Mouse (Mus musculus) kidney, embryonic 16.5 days (tissue): ENCODE measurements around the gene Dicer1. TPM values are rescaled to one million over a fixed set of nuclear protein-coding genes. Genes with fewer than 3 reads are reported as not detected.
"Not testable (repeated sequence)": the region's sequence is repeated elsewhere in the genome, so short reads cannot be mapped to it uniquely, and the experiment has no call there.

Experiments
- ATAC-seq: fragments of 200-750 bp; cut with Nextera tagmentation; 2 replicates; pipeline ENCODE4 v1.8.0; 2017; ENCODE audit warnings: moderate TSS enrichment; ENCODE audit not compliant: low FRiP score, low TSS enrichment
- H3K27ac ChIP-seq: fragments of 300-500 bp; sonication (generic); 2 replicates; pipeline ENCODE4 v1.5.1; 2014; ENCODE audit warnings: low read length
- H3K27me3 ChIP-seq: fragments of 300-500 bp; sonication (generic); 2 replicates; pipeline ENCODE4 v1.6.1; 2014; ENCODE audit warnings: low read length, control low read depth, mixed read lengths; ENCODE audit not compliant: insufficient read depth
- H3K36me3 ChIP-seq: fragments of 300-500 bp; sonication (generic); 2 replicates; pipeline ENCODE4 v1.6.1; 2014; ENCODE audit warnings: low read length, control low read depth, mixed read lengths; ENCODE audit not compliant: insufficient read depth
- H3K4me1 ChIP-seq: fragments of 300-500 bp; sonication (generic); 2 replicates; pipeline ENCODE4 v1.6.1; 2014; ENCODE audit warnings: low read length, control low read depth, mixed read lengths; ENCODE audit not compliant: insufficient read depth
- H3K4me2 ChIP-seq: fragments of 300-500 bp; sonication (generic); replicated peaks from 2 replicates; pipeline ENCODE4 v1.6.1; 2014; ENCODE audit warnings: low read depth, low read length
- H3K4me3 ChIP-seq: fragments of 300-500 bp; sonication (generic); 2 replicates; pipeline ENCODE4 v1.5.1; 2014; ENCODE audit warnings: mild to moderate bottlenecking, low read length
- H3K9ac ChIP-seq: fragments of 300-500 bp; sonication (generic); replicated peaks from 2 replicates; pipeline ENCODE4 v1.6.1; 2014; ENCODE audit warnings: low read length
- H3K9me3 ChIP-seq: fragments of 300-500 bp; sonication (generic); 2 replicates; pipeline ENCODE4 v1.6.1; 2016; ENCODE audit warnings: low read length, control low read depth
- WGBS: fragments of 180-500 bp; shearing (Covaris S2); extraction: QIAGEN DNeasy Blood & Tissue Kit; methylation state at CpG from one replicate; pipeline ENCODE4 v1.1.7; 2014; 5-methylcytosine and 5-hydroxymethylcytosine counted together
- polyA plus RNA-seq: library from polyadenylated mRNA; unstranded; fragments of >200 nt; fragmentation: Nextera tagmentation; extraction: Ambion mirVana; gene quantifications from 2 replicates; pipeline ENCODE4 v1.2.1, GENCODE M21; 2015

The Dicer1 gene
- polyA plus RNA-seq, 1 experiment from 2014 or later: 21.1 TPM

DNA sequence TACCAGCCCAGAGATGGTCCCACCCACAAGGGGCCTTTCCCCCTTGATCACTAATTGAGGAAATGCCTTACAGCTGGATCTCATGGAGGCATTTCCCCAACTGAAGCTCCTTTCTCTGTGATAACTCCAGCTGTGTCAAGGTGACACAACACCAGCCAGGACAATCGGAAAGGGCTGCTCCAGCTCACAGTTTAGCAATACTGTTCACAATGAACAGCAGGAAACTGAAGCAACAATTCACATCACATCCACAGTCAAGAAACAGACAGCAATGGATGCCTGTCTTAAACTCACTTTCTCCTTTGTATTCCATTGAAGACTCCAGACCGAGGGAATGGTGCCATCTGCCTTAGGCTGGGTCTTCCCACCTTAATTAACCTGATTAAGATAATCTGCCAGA, 25.3 kb downstream of the Dicer1 start:
- not testable (repeated sequence) for H3K4me3 ChIP-seq, H3K9me3 ChIP-seq, H3K27ac ChIP-seq, ATAC-seq, H3K4me1 ChIP-seq, H3K27me3 ChIP-seq, H3K9ac ChIP-seq, H3K4me2 ChIP-seq
- 93% methylated on average over 2 of the region's 2 CpGs for WGBS
- peaks cover 57% of the 10 kb centered on the region for H3K36me3 ChIP-seq

DNA sequence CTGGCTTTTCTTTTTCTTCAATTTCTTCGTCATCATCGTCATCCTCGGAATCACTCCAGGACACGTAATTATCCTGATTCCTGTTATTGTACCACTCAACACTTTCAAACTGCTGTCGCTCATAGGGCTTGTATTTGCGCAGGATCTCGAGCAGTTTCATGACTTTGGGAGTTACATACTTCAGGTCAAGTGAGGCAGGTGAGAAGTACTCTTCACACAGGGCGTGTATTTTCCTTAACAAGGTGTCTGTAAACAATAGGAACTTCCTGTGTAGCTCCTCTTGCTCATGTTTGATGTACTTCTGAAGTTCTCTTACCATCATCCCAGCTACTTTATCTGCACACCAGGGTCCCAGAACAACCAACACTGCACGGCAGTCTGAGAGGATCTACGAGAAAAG, 29.7 kb downstream of the Dicer1 start:
- no peak for ATAC-seq
- no peak overlapping the region for H3K9ac ChIP-seq
- WGBS: 91% methylated on average over 10 of the region's 10 CpGs
- no peak overlapping the region for H3K27ac ChIP-seq
- H3K36me3 ChIP-seq: peaks cover 39% of the 10 kb centered on the region
- H3K4me3 ChIP-seq: no peak overlapping the region
- H3K4me1 ChIP-seq: no peaks in the 10 kb centered on the region
- H3K9me3 ChIP-seq: no peaks in the 10 kb centered on the region
- H3K27me3 ChIP-seq: no peaks in the 10 kb centered on the region
- H3K4me2 ChIP-seq: no peak overlapping the region

DNA sequence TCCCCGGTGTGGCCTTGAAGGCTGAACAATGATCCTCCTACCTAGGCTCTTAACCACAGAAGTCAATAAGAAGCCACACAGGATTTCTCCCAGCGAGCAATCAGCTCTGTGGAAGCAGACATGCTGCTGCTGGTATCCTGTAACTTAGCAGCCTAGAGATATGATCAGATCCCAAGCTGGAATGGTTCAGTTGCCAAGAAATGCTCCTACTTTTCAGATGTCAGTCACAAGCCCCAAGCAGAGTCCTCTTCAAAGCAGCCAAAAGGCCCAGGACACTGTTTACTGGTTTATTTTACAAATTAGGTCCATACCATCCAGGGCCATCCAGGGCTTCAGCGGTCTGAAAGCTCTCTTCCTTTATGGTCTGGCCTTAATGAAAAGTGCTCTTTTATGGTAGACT, 30.7 kb downstream of the Dicer1 start:
- Histone ChIP-seq H3K36me3 (peaks cover 43% of the 10 kb centered on the region), H3K27me3 (no peaks in the 10 kb centered on the region), H3K4me2 (no peak overlapping the region), H3K9ac (no peak overlapping the region), H3K9me3 (no peaks in the 10 kb centered on the region), H3K4me3 (no peak overlapping the region), H3K4me1 (no peaks in the 10 kb centered on the region), H3K27ac (no peak overlapping the region)
- no peak for ATAC-seq
- WGBS: 53% methylated on average over 3 of the region's 3 CpGs

DNA sequence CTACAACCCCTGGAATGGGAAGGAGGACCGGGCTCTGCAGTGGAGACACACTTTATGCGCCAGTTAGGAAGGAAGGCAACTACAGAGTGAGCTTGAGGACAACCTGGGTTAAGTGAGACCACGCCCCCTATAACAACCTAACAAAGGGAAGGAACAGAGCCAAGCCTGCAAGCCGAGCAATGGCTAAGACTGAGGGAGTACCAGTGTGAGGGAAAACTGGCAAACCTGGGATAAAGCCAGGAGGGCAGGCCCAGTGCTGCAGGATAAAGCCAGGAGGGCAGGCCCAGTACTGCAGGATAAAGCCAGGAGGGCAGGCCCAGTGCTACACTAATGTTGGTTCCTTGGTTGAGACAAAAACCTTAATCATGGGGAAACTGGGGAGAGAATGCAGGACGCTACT, 32.8 kb downstream of the Dicer1 start:
- Histone ChIP-seq H3K36me3 (peaks cover 44% of the 10 kb centered on the region), H3K4me3 (no peak overlapping the region), H3K27ac (no peak overlapping the region), H3K27me3 (no peaks in the 10 kb centered on the region), H3K9me3 (no peaks in the 10 kb centered on the region), H3K4me1 (no peaks in the 10 kb centered on the region), H3K4me2 (no peak overlapping the region), H3K9ac (no peak overlapping the region)
- no peak for ATAC-seq
- WGBS: 76% methylated on average over 5 of the region's 5 CpGs

DNA sequence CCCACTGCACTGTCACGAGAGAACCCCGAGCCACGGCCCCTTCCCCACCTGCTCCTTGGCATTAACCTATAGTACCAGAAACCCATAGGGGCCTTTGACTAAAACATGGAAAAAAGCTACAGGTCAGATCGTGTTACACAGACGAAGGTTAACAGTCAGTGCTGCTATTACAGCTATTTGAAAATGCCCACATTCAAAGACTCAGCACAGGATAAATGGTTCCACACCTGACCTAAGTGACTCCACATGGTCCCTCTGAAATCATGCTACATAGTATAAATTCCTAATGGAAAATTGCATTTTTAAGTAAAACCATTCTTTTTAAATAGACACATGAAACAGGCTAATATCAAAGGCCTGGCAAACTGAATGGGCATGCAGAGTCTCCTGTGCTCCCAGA, 35.3 kb downstream of the Dicer1 start:
- no peaks in the 10 kb centered on the region for H3K4me1 ChIP-seq
- no peak overlapping the region for H3K4me3 ChIP-seq
- H3K9ac ChIP-seq: no peak overlapping the region
- no peaks in the 10 kb centered on the region for H3K27me3 ChIP-seq
- peaks cover 50% of the 10 kb centered on the region for H3K36me3 ChIP-seq
- no peak overlapping the region for H3K4me2 ChIP-seq
- ATAC-seq: no peak
- H3K27ac ChIP-seq: no peak overlapping the region
- WGBS: 78% methylated on average over 5 of the region's 5 CpGs
- H3K9me3 ChIP-seq: no peaks in the 10 kb centered on the region

DNA sequence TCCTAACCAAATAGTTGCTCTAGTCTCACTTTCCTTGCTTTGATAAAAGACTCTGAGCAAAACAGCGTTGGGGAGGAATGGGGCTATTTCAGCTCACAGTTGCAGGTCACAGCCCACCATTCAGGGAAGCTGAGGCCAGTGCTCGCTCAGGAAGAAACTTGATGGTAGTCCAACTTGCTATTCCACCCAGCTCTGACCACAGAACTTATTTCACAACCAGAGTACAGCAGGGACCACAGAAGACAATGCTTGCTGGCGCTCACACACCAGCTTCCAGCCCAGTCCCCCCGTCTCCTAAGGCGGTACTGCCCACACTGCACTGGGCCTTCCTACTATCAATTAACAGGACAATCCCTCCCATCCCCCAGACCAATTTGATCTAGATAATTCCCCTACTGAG, 36.3 kb downstream of the Dicer1 start:
- WGBS: 92% methylated on average over 5 of the region's 5 CpGs
- no peaks in the 10 kb centered on the region for H3K4me1 ChIP-seq
- ATAC-seq: no peak
- no peak overlapping the region for H3K4me3 ChIP-seq
- H3K36me3 ChIP-seq: peaks cover 50% of the 10 kb centered on the region
- no peak overlapping the region for H3K9ac ChIP-seq
- no peak overlapping the region for H3K27ac ChIP-seq
- H3K27me3 ChIP-seq: no peaks in the 10 kb centered on the region
- no peak overlapping the region for H3K4me2 ChIP-seq
- no peaks in the 10 kb centered on the region for H3K9me3 ChIP-seq

DNA sequence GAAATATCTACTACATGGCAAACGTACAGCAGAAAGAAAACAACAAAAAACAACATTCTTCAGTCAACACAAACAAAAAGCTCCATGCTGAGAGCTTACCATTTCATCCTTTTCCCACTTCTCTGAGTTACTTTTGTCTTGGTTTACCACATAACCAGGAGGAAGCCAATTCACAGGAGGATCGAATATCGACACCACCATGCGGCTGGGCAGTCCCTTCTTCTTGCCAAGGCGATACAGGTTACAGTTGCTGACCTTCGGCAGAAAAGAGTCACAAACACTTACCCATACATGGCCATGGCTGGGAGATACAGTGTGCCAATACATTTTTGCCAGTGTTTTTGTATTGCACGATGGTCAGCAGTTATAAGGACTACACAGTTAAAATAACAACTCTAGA, 51.5 kb downstream of the Dicer1 start:
- 31% methylated on average over 7 of the region's 7 CpGs for WGBS
- Histone ChIP-seq H3K36me3 (peaks cover 61% of the 10 kb centered on the region), H3K4me3 (no peak overlapping the region), H3K4me1 (no peaks in the 10 kb centered on the region), H3K9ac (no peak overlapping the region), H3K4me2 (no peak overlapping the region), H3K27ac (no peak overlapping the region), H3K9me3 (no peaks in the 10 kb centered on the region), H3K27me3 (no peaks in the 10 kb centered on the region)
- ATAC-seq: no peak

DNA sequence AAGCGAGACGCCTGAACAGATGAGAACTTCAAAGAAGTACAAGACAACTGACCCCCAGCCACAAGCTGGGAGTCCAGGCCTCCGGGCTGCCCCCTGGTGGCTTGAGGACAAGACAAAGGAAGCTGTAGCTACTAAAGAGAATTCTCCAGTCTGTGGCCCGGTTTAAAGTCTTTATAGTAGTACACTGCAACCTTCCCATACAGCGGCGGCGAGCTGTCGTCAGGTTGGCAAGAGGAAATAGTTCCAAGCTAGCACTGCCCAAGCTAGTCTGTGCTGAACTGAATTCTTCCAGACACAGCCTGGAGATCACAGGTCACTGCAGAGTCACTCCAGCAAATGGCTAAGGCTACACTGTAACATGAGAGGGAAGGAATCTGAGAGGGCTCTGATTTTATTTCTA, 52.0 kb downstream of the Dicer1 start:
- H3K36me3 ChIP-seq: peaks cover 62% of the 10 kb centered on the region

DNA sequence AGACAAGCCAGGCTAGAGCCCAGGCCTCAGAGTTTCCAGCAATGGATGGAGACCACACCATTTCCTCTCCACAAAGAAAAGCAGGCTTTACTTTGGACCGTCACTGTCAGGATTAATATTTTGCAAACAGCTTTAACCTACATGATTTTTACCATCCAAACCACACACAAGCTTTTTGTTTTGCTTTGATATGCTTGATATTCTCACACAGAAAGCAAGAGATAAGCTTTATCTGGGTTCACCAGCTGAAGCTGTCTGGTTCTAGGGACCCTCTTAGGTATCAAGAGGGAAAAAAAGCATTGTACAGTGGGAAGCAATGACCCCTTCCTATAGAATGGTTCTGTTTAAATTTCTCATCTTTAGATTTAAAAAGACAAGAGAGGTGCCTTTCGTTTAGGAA, 56.2 kb downstream of the Dicer1 start:
- H3K27me3 ChIP-seq: no peaks in the 10 kb centered on the region
- no peaks in the 10 kb centered on the region for H3K4me1 ChIP-seq
- H3K9me3 ChIP-seq: no peaks in the 10 kb centered on the region
- no peak overlapping the region for H3K4me3 ChIP-seq
- no peak overlapping the region for H3K9ac ChIP-seq
- 97% methylated on average over 2 of the region's 2 CpGs for WGBS
- H3K36me3 ChIP-seq: peaks cover 60% of the 10 kb centered on the region
- no peak overlapping the region for H3K4me2 ChIP-seq
- H3K27ac ChIP-seq: no peak overlapping the region
- no peak for ATAC-seq

More for the DNA sequence above, 52.0 kb downstream of the Dicer1 start:
- Histone ChIP-seq H3K9ac (no peak overlapping the region), H3K27me3 (no peaks in the 10 kb centered on the region), H3K4me3 (no peak overlapping the region), H3K27ac (no peak overlapping the region), H3K4me1 (no peaks in the 10 kb centered on the region), H3K4me2 (no peak overlapping the region), H3K9me3 (no peaks in the 10 kb centered on the region)
- ATAC-seq: peak; percentile 88
- 19% methylated on average over 8 of the region's 8 CpGs for WGBS

DNA sequence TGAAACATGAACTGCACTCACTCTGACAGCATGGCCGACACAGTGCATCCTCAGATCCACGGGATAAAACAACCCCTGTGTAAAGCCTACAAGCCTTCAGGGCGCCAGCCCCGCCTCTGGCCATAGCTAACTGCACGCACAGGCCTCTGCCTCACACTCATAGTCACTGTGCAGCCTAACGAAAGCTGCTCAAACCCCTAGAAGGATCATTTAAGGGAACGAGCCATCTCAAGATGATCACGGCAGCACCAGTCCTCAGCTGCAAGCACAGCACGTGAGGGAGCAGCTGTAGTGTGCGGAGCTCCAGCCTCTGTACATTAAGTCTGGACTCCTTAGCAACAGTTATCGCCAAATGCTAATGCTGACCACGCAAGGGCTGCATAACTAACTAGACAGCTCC, 58.9 kb downstream of the Dicer1 start:
- 75% methylated on average over 12 of the region's 12 CpGs for WGBS
- no peak for ATAC-seq
- H3K9me3 ChIP-seq: no peaks in the 10 kb centered on the region

DNA sequence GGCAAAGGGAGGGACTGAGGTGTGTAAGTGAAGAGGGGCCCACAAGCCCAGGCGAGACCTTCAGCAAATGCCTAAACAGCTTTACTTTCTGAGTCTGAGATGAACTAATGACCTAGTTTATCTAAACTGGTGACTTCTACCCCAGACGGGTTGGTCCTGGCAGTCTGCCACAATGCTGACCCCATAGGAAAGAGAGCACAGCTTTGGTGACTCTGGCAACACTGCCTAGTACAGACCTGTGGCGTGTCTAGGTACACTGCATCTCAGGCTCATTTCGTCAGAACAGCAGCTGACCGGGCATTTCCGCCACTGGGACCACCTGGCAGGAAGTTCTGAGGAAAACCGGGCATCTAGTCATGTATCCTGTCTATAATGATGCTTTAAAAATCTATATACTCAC, 61.3 kb downstream of the Dicer1 start:
- Histone ChIP-seq H3K27ac (no peak overlapping the region), H3K27me3 (no peaks in the 10 kb centered on the region), H3K9ac (no peak overlapping the region), H3K4me3 (no peak overlapping the region), H3K4me2 (no peak overlapping the region), H3K9me3 (no peaks in the 10 kb centered on the region), H3K36me3 (peaks cover 53% of the 10 kb centered on the region), H3K4me1 (no peaks in the 10 kb centered on the region)
- WGBS: 69% methylated on average over 7 of the region's 7 CpGs
- no peak; the same call in 1 of the 2 replicates for ATAC-seq

More for the DNA sequence above, 58.9 kb downstream of the Dicer1 start:
- no peak overlapping the region for H3K4me3 ChIP-seq
- no peak overlapping the region for H3K9ac ChIP-seq
- no peak overlapping the region for H3K27ac ChIP-seq
- H3K4me2 ChIP-seq: no peak overlapping the region
- peaks cover 63% of the 10 kb centered on the region for H3K36me3 ChIP-seq
- no peaks in the 10 kb centered on the region for H3K4me1 ChIP-seq
- H3K27me3 ChIP-seq: no peaks in the 10 kb centered on the region
